Mouse (Mus musculus) liver, embryonic 16.5 days (tissue): ENCODE measurements at regions not wholly inside any gene's neighbourhood (a gene's known extent, or its start where the extent isn't known, plus 50 kb on each side); places are given as distances from the start of the nearest gene placed in this dataset.

Source experiments
- ATAC-seq: fragments of 200-750 bp; cut with Nextera tagmentation; 2 replicates; pipeline ENCODE4 v1.8.0; 2017; ENCODE audit warnings: low read depth, mild to moderate bottlenecking, moderate number of reproducible peaks, moderate library complexity
- H3K27ac ChIP-seq: fragments of 300-500 bp; sonication (generic); 2 replicates; pipeline ENCODE4 v1.5.1; 2014; ENCODE audit warnings: mild to moderate bottlenecking, low read length
- H3K27me3 ChIP-seq: fragments of 300-500 bp; sonication (generic); 2 replicates; pipeline ENCODE4 v1.6.1; 2014; ENCODE audit warnings: low read depth, low read length, mixed read lengths; ENCODE audit not compliant: control insufficient read depth, insufficient read depth
- H3K36me3 ChIP-seq: fragments of 300-500 bp; sonication (generic); 2 replicates; pipeline ENCODE4 v1.6.1; 2014; ENCODE audit warnings: mild to moderate bottlenecking; ENCODE audit not compliant: control insufficient read depth, insufficient read depth
- H3K4me1 ChIP-seq: fragments of 300-500 bp; sonication (generic); 2 replicates; pipeline ENCODE4 v1.6.1; 2014; ENCODE audit warnings: low read depth, low read length, mixed read lengths; ENCODE audit not compliant: control insufficient read depth
- H3K4me2 ChIP-seq: fragments of 300-500 bp; sonication (generic); 2 replicates; pipeline ENCODE4 v1.6.1; 2014; ENCODE audit warnings: low read depth, low read length, mixed read lengths
- H3K4me3 ChIP-seq: fragments of 300-500 bp; sonication (generic); 2 replicates; pipeline ENCODE4 v1.5.1; 2014; ENCODE audit warnings: low read depth, mild to moderate bottlenecking, low read length
- H3K9ac ChIP-seq: fragments of 300-500 bp; sonication (generic); 2 replicates; pipeline ENCODE4 v1.6.1; 2014; ENCODE audit warnings: low read depth, low read length
- H3K9me3 ChIP-seq: fragments of 300-500 bp; sonication (generic); replicated peaks from 2 replicates; pipeline ENCODE4 v1.6.1; 2016; ENCODE audit warnings: low read length; ENCODE audit not compliant: control insufficient read depth
- WGBS: fragments of 180-500 bp; shearing (Covaris S2); extraction: QIAGEN DNeasy Blood & Tissue Kit; methylation state at CpG from one replicate; pipeline ENCODE4 v1.1.7; 2014; ENCODE audit not compliant: insufficient replicate concordance; 5-methylcytosine and 5-hydroxymethylcytosine counted together

DNA sequence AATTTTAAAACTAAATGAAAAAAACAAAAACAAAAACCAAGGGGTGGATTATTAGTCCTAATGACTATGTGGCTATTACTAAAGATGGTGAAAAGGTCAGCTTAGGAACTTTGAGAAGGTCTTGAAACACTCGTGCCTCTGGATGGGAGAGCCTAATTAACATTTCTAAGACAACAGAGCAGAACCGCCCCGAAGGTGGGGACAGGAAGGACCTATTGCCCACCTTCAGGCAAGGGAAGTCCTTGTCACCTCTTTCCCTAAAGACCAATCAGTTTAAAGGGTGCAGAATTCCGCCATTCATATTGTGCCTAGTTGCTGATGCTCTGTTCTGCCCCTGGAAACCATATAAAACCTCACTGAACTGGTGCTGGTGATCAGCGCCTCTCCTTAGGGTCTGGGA lies 63.5 kb upstream of the Nap1l1 start:
- no peak overlapping the region for H3K4me2 ChIP-seq
- no peak overlapping the region for H3K27ac ChIP-seq
- no peaks in the 10 kb centered on the region for H3K36me3 ChIP-seq
- no peak for ATAC-seq
- no peak overlapping the region for H3K4me3 ChIP-seq
- H3K27me3 ChIP-seq, result no peaks in the 10 kb centered on the region
- no peaks in the 10 kb centered on the region for H3K9me3 ChIP-seq
- H3K9ac ChIP-seq, result no peak overlapping the region
- H3K4me1 ChIP-seq, result no peaks in the 10 kb centered on the region
- 59% methylated on average over 5 of the region's 5 CpGs for WGBS

DNA sequence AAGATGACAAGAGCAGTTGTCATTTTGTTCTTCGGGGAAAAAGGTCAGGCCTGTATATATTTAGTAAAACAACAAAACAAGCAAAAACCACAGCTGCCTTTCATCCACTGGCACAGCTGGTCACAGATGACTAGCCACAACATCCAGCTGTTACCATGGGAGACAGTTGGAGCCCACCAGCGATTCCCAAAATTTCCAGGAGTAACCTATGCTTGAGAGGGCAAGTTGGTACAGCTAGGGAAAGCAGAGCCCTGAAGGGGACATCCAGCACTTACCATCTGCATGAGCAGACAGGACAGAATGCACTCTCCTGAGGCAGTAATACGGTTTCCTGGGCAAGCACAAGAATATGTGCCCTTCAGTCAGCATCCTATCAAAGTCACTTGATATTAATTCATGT lies 62.9 kb upstream of the Nap1l1 start:
- Histone ChIP-seq H3K27ac (no peak overlapping the region), H3K9ac (no peak overlapping the region), H3K4me3 (no peak overlapping the region), H3K4me2 (no peak overlapping the region), H3K27me3 (no peaks in the 10 kb centered on the region), H3K4me1 (no peaks in the 10 kb centered on the region), H3K9me3 (no peaks in the 10 kb centered on the region), H3K36me3 (no peaks in the 10 kb centered on the region)
- ATAC-seq, result no peak
- 55% methylated on average over 3 of the region's 3 CpGs for WGBS

DNA sequence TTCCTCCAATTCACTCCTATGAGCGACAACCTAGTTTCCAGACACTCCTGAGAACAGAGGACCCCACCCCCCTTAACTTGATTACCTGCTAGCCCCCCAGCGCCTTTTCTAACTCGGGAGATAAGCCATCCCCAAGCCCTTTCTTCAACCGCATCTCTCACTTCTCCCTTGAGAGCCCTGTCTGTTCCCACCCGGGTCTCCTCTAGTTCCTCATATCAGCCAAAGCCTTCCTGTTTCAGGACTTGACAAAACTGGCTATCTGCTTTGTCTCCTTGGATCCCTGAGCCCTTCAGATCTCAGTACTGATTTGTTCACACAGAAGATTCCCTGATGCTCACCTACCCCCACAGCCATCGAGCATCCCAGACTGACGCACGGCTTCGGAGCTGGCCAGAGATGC lies 61.5 kb upstream of the Nap1l1 start:
- no peaks in the 10 kb centered on the region for H3K27me3 ChIP-seq
- H3K4me1 ChIP-seq, result no peaks in the 10 kb centered on the region
- H3K36me3 ChIP-seq, result no peaks in the 10 kb centered on the region
- H3K4me2 ChIP-seq, result no peak overlapping the region
- H3K4me3 ChIP-seq, result no peak overlapping the region
- no peaks in the 10 kb centered on the region for H3K9me3 ChIP-seq
- 48% methylated on average over 9 of the region's 9 CpGs for WGBS
- ATAC-seq, result no peak
- no peak overlapping the region for H3K9ac ChIP-seq
- no peak overlapping the region for H3K27ac ChIP-seq

DNA sequence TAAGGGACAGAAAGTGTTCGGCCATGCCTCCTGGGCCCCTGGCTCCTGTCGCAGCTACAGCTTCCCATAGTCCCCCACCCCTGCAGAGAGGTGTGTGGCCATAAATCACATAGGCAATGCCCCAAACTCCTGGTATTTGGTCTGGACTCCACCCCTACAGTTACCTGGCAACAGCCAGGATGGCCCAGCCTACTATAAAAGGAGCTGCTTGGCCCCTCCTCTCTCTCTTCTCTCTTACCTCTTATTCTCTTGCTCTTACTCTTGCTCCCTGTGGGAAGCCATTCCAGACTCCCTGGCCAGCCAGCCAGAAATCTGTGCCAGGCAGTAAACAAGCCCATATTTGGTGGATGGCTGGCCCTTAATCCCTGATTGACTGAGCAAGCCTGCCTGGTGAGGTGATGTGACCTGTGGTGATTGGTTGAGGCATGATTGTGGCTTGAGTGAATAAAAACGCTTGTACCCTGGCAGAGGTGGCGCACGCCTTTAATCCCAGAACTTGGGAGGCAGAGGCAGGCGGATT lies 56.4 kb upstream of the Nap1l1 start:
- ATAC-seq, result no peak
- Histone ChIP-seq H3K36me3 (no peaks in the 10 kb centered on the region), H3K9me3 (no peaks in the 10 kb centered on the region), H3K4me2 (no peak overlapping the region), H3K27me3 (no peaks in the 10 kb centered on the region), H3K4me3 (no peak overlapping the region), H3K4me1 (no peaks in the 10 kb centered on the region), H3K27ac (no peak overlapping the region), H3K9ac (no peak overlapping the region)
- WGBS, result 59% methylated on average over 6 of the region's 6 CpGs

DNA sequence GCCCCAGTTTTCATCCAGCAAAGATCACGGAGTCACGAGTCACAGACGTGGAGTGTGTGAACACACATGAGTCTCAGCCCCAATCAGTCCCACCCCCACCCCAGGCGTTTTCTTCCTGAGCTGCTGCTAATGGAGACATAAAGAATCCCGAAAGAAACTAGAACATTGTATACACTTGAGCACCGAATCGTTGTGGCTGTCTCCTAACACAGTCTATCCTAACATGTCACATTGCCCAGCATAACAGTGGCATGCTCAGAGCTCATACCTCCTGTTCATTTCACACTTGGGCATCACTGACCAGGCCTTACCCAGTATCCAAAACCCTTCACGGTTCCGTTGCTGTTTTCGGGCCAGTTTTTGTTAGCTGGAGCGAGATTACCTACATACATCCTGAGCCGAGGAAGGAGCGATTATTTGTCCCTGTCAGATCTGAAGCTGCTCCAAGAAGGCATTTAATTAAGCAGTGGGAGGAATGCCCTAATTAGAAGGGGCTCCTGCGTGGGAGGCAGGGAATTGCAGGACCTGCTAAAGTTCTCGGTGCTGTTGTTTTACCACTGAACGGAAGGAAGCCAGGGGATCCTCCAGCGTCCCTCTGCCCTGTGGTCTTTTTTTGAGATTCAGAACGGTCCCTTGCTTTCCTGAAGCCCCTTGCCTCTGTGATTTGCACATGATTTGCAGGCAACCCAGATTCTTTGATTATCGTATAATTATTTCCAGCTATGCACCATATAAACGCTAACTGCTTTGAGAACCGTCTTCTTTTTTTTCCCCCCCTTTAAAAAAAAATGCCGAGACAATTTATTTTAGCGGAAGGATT lies 53.4 kb upstream of the Nap1l1 start:
- no peak for ATAC-seq
- Histone ChIP-seq H3K9me3 (no peaks in the 10 kb centered on the region), H3K4me1 (no peaks in the 10 kb centered on the region; the same call in 1 of the 2 replicates), H3K27ac (no peak overlapping the region), H3K9ac (no peak overlapping the region), H3K4me2 (0 out of 2 replicates have a peak overlapping the region, but pooled peaks have one; percentile 10), H3K4me3 (no peak overlapping the region), H3K27me3 (no peaks in the 10 kb centered on the region), H3K36me3 (no peaks in the 10 kb centered on the region)
- 29% methylated on average over 23 of the region's 23 CpGs for WGBS

DNA sequence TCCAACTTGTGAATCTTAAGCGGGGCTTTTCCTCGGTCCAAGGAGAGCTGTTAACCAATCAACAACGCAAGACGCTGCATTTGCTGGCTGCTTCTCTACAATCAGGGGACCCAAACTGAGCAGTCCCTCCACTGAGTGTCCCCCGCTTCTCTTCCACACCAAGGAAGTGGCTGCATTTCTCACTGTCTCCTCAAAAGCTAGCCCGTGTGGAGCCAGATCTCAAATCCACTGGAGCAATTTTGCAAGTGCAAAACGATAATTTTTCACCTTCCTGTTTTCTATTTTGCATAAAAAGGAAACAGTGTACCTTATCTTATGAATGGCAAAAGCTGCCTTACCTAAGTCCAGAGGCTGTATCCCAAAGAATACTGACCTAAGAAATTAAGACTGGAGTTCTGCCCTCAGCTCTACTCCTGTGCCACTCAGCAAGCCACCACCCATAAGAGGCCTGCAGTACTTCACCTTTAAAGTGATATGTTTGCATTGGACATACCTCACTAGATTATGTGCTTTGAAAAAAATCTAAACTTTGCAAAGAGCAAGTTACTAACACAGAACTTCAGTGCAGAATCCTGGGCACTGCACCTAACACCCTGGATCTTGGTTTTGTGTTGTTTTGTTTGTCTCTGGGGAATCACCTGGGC lies 52.7 kb upstream of the Nap1l1 start:
- Histone ChIP-seq H3K4me1 (no peaks in the 10 kb centered on the region; the same call in 1 of the 2 replicates), H3K36me3 (no peaks in the 10 kb centered on the region), H3K4me3 (no peak overlapping the region), H3K9ac (no peak overlapping the region), H3K27ac (no peak overlapping the region), H3K9me3 (no peaks in the 10 kb centered on the region), H3K4me2 (0 out of 2 replicates have a peak overlapping the region, but pooled peaks have one; percentile 10), H3K27me3 (no peaks in the 10 kb centered on the region)
- no peak for ATAC-seq
- 11% methylated on average over 7 of the region's 7 CpGs for WGBS

DNA sequence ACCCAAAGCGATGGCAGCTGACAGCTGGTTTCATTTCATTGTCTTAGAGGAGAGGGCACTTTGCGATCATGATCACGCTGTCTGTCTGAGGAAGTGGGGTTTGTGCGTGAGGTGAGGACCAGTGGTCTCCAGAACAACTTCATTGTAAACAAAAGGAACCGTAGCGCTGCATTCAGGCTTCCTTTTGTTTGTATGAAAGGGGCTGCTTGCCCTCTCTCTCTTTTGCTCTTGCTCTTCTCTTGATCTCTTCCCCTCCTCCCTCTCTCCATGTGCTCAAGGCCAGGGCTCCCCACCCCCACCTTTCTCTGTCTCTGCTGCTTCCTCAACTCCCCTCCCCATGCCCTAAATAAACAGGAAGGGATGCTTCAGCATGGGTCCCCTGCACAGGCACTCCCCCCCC lies 51.0 kb upstream of the Nap1l1 start:
- H3K9me3 ChIP-seq, result no peaks in the 10 kb centered on the region
- no peaks in the 10 kb centered on the region for H3K36me3 ChIP-seq
- no peaks in the 10 kb centered on the region; the same call in 1 of the 2 replicates for H3K4me1 ChIP-seq
- WGBS, result 14% methylated on average over 6 of the region's 6 CpGs
- peak overlapping the region; percentile 49; the same call in 1 of the 2 replicates for H3K4me2 ChIP-seq
- H3K27ac ChIP-seq, result no peak overlapping the region
- no peak overlapping the region for H3K9ac ChIP-seq
- H3K27me3 ChIP-seq, result no peaks in the 10 kb centered on the region
- no peak for ATAC-seq
- no peak overlapping the region for H3K4me3 ChIP-seq

DNA sequence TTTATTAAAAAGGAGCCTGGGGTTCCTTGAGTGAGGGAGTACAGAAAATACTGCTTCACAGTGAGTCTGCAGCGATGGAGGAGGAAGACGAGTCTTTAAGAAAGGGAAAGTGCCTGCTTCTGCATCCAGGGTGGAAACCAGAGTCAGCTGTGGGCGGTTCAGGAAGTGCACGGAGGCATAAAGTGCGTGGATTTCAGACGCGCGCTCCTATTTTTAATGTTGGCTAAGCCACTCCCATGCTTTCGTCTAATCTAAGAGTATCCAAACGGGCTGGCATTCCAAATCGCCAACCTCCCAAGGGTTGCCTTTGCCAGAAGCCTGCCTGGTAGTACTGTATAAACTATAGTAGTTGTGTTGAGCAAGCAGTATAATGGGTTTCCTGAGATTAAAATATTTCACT lies 50.4 kb upstream of the Nap1l1 start:
- Histone ChIP-seq H3K9me3 (no peaks in the 10 kb centered on the region), H3K4me1 (no peaks in the 10 kb centered on the region; the same call in 1 of the 2 replicates), H3K27me3 (no peaks in the 10 kb centered on the region), H3K27ac (no peak overlapping the region), H3K36me3 (no peaks in the 10 kb centered on the region), H3K9ac (no peak overlapping the region), H3K4me2 (peak overlapping the region; percentile 49), H3K4me3 (peak overlapping the region; percentile 28)
- no peak for ATAC-seq
- 13% methylated on average over 11 of the region's 11 CpGs for WGBS
